Mouse (Mus musculus) small intestine, adult 2 months (tissue): ENCODE measurements around the gene Nme3.

Experiments used
- CTCF ChIP-seq: fragments of 200-500 bp; IDR thresholded peaks from 2 replicates; pipeline ENCODE4 v1.5.1; 2012; ENCODE audit warnings: low read depth, mild to moderate bottlenecking, control low read depth, inconsistent platforms, low read length, moderate library complexity, mixed read lengths; ENCODE audit not compliant: insufficient replicate concordance, insufficient read length; ENCODE audit errors: extremely low read depth
- POLR2A ChIP-seq: fragments of 200-500 bp; IDR thresholded peaks from 2 replicates; pipeline ENCODE4 v1.6.1; 2012; ENCODE audit warnings: low read depth, mild to moderate bottlenecking, control low read depth, inconsistent platforms, low read length, moderate library complexity

GRCm38 (mm10) chr17:24923246-24923645 is 26.9 kb downstream of the Nme3 start:
- TF ChIP-seq CTCF, result no peak
- TF ChIP-seq POLR2A, result no peak
